Mouse (Mus musculus) frontal cortex, adult 2 months (tissue): Measurements from ENCODE around the gene Cdc42bpb. TPM values are rescaled to one million over a fixed set of nuclear protein-coding genes. Genes with fewer than 3 reads are reported as not detected.
A peak's percentile ranks its signal among the peaks of the same experiment; 100 is the strongest.

Experiments used
- DNase-seq, 2 experiments: peaks; one replicate each; pipeline ENCODE4 v3.0.0; 2022; ENCODE audit warnings: low spot score in 1 of 2; ENCODE audit errors: extremely low spot score in 1 of 2
- polyA plus RNA-seq: library from polyadenylated mRNA; depleted of rRNA; stranded (reverse); fragments of >200 nt; gene quantifications from 2 replicates; pipeline ENCODE4 v1.2.3, GENCODE M21; 2012

The Cdc42bpb gene
- polyA plus RNA-seq, 1 experiment = 184 TPM

GRCm38 (mm10) chr12:111302018-111302345 is 75.5 kb downstream of the Cdc42bpb start:
- no peak for DNase-seq

DNA sequence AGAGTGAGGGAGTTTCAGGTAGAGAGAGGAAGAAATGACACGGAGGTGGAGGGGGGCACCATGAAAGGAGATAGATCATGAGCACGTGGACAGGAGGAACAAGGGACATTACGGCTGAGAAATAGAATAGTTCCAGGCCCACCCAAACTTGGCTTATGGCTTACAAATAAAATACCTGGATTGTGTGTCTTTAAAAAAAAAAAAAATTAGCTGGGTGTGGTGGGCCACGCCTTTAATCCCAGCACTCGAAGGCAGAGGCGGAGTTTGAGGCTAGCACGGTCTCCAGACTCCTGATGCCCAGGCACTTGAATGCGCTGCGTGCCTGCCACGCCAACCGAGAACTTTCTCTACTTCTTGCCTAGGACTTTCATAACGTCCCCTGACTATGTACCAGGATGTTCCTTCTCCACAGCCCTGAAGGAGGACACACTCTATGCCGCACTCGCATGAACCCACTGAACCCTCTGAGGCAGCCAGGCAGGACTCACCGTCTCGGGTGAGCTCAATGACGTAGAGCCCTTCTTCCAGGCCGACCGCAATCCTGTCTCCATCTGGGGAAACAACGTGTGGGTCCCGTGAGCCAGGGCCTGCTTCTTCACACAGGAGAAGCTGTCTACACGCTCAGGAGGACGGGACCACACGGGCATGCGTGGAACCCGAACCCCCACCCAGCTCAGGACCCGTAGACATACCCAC is 76.0 kb downstream of the Cdc42bpb start:
- DNase-seq = no peak

DNA sequence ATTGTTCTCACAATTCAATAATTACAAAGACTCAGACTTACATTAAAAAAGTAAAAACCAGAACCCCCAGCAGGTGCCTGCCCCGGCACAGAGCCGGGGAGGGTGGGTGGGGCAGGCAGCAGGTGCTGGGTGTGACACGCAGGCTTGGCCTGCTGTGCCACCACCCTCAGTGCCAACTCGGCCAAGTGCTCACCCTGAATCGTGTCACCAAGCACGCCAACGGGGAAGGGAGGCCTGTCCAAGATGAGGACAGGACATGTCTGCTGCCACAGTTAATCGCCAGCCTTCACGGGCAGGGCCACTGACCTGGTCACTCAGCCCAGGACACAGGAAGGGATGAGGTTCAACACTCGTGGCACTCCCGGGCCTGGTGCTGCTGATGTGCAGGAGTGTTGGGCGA is 84.5 kb downstream of the Cdc42bpb start:
- no peak for DNase-seq

- DNase-seq = no peak
Measured at GRCm38 (mm10) chr12:111284532-111284931, 93.0 kb downstream of the Cdc42bpb start.

DNA sequence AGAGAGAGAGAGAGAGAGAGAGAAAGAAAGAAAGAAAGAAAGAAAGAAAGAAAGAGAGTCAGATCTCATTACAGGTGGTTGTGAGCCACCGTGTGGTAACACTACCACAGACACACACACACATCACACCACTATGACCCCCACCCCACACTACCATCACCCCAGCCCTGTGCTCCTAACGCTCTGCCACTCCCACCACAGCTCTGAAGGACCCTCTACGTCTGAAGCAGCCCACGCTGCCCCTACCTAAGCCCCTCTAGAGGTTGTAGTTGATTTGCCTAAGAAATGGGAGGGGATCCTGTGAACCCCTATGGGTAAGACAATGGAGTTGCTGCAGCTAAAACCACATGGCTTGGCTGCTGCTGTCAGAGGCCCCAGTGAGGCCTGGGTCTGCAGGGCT is 93.9 kb downstream of the Cdc42bpb start:
- no peak for DNase-seq

GRCm38 (mm10) chr12:111276371-111276770 is 101.1 kb downstream of the Cdc42bpb start:
- no peak for DNase-seq

- no peak for DNase-seq
Measured at GRCm38 (mm10) chr12:111275150-111275841, 102.2 kb downstream of the Cdc42bpb start.

GRCm38 (mm10) chr12:111274447-111275149 is 102.9 kb downstream of the Cdc42bpb start:
- DNase-seq = no peak

- no peak for DNase-seq
Measured at GRCm38 (mm10) chr12:111274006-111274405, 103.5 kb downstream of the Cdc42bpb start.

- peak; percentile 47 to 93 for DNase-seq
Measured at GRCm38 (mm10) chr12:111272420-111272819, 105.1 kb downstream of the Cdc42bpb start.

GRCm38 (mm10) chr12:111271966-111272365 is 105.6 kb downstream of the Cdc42bpb start:
- no peak for DNase-seq

DNA sequence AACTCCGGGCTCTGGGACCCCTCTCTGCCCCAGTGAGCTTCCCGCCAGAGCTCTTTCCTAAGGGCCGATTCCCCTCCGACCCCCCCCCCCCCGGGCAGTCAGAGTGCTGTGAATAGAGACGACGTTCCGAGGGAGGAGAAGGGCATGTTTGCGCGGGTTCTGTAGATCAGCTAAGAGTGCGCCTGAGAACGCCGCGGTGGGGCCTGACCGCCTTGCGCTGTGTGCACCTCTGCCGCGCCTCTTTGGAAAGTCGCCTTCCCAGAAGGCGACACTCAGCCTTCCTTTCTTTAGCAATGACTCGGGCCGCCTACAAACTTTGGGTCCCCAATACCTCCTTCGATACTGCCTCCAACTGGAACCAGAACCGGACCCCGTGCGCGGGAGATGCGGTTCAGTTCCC is 106.1 kb downstream of the Cdc42bpb start:
- no peak for DNase-seq

DNA sequence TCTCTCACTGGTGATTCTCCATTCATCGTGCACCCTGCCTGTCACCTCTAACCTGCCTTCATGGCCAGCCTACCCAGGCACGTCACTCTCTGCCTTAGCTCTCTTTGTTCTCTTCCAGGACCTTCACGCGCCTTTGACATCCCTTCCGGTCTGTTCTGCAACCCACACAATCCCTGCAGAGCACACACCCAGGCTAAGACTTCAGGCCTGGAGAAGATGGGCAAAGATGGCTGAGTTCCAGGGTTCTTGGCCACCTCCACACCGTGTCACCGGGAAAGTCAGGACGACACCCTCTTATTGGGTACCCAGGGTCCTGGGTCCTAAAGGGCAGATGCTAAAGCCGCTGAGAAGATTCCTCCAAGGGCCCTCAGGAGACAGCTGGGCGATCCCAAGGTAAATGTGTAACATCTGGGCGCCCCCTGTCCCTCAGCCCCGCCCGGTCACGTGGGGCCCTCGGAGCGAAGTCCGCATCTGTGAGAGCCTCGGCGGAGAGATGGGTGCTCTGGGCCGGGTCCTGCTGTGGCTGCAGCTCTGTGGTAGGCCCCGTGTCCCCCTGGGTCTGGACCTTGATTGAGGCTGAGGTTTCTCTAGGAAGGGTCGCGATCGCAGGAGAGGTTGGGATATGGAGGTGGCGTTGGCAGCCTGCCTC is 106.8 kb downstream of the Cdc42bpb start, which contains the start of gene Amn:
Amn (plus strand) TSS at position 467 of the 649 bp plus-strand sequence.
- DNase-seq = no peak

- DNase-seq = no peak
Measured at GRCm38 (mm10) chr12:111267673-111268325, 109.7 kb downstream of the Cdc42bpb start.

- no peak for DNase-seq
Measured at GRCm38 (mm10) chr12:111266592-111266991, 110.9 kb downstream of the Cdc42bpb start.

DNA sequence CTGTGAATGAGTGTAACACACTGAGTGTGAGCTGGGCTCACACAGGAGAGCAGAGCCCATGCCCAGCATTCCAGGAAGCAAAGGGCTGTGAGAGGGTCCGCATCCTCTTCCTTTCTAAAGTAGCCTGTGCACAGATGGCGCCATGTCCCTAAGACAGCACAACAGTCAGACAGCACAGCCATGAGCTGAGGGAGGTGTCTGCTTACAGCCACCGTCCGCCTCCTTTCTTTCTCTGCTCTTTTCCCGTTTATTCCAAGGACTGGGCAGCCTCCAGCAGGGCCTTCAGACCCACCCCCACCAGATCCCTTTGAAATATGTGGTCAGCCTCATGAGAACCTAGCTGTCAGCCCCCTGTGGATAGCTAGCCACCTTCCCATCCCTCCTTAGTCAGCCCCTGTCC is 112.3 kb downstream of the Cdc42bpb start:
- no peak for DNase-seq

DNA sequence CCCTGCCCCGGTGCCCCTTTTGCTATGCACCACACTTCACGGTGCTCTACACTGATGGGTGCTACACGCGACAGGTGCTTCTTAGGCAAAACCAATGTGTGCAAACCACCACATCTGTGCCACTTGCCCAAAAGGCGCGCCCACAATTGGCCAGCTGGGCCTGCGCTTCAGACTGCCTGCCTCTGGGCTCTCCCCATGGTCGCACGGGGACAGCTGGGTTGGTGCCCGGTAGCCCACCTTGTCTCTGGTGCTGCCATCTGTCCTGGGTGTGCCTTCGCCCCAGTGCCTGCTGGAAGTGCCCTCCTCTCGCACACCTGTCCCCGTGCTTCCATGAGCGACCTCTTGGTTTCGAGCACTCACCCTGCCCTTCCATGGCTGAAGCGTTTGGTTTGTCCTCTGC is 113.9 kb downstream of the Cdc42bpb start:
- DNase-seq = no peak

DNA sequence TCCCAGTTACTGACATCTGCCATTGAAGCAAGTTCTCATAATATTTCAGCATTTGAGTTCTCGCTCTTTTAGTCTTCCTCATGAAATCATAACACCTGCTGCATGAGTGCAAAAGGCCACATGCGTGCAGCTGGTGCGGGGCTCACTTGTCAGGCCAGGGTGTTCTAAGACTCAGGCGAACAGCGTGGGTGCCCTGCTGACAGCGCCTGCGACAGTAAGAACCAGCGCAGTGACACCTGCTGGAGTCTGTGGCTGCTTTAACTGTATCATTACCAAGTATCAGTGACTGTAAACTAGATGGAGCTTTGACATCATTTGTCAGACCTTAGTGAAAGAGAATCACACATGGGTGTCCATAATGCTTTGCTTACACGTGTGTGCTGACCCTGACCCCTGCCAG is 126.3 kb downstream of the Cdc42bpb start:
- DNase-seq = peak in 1 of 2 experiments; percentile 47

GRCm38 (mm10) chr12:111250116-111250515 is 127.4 kb downstream of the Cdc42bpb start:
- peak in 1 of 2 experiments; percentile 58 for DNase-seq

- DNase-seq = no peak
Measured at GRCm38 (mm10) chr12:111249095-111249494, 128.4 kb downstream of the Cdc42bpb start.
